Mouse (Mus musculus): ENCODE results near the gene Agtpbp1. TPM values are rescaled to one million over a fixed set of nuclear protein-coding genes. Genes with fewer than 3 reads are reported as not detected.

Agtpbp1 gene
- total RNA-seq, 2 experiments from 2014 or later = 30.8 to 31.2 TPM

GRCm38 (mm10) chr13:59580954-59581353 is 4.1 kb downstream of the Agtpbp1 start:
- DNase-seq (ENCODE audit: low spot score in 2 of 2) = no peak

GRCm38 (mm10) chr13:59572549-59572948 is 12.5 kb downstream of the Agtpbp1 start:
- no peak for DNase-seq (ENCODE audit: low spot score in 2 of 2)

GRCm38 (mm10) chr13:59571107-59571506 is 13.9 kb downstream of the Agtpbp1 start:
- DNase-seq (ENCODE audit: low spot score in 2 of 2) = no peak

- no peak for DNase-seq (ENCODE audit: low spot score in 2 of 2)
These were observed 19.0 kb downstream of the Agtpbp1 start for GRCm38 (mm10) chr13:59565945-59566520.

DNA sequence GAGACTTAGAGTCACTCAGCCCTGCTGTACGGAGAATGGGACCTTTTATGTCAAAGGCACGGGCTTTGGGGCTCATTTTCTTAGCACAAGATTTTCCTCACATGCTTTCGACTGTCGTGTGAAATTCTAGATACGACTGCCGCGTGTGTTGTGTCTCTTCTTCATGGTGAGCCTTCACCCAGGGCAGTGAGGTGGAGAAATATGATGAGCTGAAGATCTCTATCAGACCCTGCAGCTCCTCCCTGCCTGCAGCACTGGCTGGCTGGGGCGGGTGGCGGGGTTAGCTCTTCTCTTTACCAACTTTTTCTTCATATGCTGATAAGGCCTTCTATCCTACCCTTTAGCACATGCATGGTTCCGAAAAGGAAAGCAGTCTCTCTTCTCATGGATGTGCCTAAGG is 20.1 kb downstream of the Agtpbp1 start:
- DNase-seq (ENCODE audit: low spot score in 2 of 2) = no peak

- no peak for DNase-seq (ENCODE audit: low spot score in 2 of 2)
These were observed 20.5 kb downstream of the Agtpbp1 start for GRCm38 (mm10) chr13:59564505-59564904.

DNA sequence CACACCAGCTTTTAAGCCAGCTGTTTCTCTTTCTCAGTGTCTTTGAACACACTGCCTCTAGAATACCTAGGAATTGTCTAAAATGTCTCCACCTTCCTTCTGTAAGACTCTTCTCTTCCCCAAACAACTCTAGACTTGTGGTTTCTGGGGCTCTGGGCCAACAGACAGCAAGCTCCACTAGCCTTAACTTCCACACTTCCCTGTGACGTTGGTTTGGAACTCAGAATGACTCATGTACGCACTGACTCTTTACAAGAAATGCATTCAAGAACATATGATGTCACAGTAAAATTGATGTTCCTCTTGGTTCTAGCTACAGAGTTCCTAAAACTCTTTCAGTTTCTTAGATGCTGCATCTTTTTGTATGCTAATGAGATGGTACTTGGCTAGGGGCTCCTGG is 22.6 kb downstream of the Agtpbp1 start:
- DNase-seq (ENCODE audit: low spot score in 2 of 2) = no peak

DNA sequence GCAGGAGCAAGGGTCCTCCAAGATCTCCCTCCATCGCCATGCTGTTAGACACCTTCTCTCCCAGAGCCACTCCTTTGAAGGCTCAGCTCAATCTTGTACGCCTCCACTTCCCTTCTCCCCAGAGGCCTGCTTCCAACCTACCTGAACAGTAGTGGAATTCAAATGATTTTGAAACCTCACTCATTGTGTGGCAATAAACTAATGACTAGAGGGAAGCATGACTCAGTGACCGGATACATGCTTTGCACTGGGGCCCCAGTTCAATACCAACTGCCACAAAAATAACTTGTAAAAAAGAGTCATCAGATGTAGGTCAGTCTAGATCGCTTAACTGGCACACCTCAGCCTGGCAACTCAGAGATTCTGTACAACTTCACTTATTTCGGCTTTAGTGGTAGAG is 26.3 kb downstream of the Agtpbp1 start:
- no peak for DNase-seq (ENCODE audit: low spot score in 2 of 2)

DNA sequence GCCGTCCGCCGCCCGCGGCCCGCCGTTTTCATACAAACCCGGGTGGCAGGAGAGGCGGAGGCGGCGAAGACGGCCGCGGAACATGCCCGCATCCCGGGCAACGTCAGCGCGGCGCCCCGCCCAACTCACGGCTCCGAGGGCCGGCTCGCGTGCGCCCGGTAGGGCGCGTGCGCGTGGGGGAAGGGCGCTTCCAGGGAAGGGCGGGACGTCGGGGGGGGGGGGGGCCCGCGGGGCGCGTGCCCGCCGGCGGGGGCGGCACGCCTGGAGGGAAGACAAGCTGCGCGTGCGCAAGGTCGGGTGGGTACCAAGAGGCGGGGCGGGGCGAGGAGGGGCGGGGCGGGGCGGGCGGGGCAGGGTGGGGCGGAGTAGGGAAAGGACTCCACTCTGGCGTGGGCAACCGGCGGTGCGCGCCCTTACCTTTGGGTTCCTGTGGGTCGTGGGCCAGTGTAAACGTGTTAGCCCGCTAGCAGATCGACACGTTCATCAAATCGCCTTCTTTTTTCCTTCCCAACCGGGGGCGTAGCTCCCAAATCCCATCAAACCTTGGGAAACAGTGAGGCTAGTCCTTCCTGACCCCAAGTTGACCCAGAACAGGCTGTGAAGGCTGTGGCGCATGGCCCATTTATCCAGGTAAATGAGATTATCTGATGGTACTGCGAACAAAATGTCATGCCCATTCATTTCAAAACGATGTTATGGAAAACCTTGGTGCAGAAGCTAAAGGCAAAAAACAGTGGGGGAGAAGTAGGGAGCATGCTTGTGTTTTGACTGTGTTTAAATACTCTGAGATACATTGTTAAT is 27.6 kb downstream of the Agtpbp1 start:
- peak; percentile 78 to 87 for DNase-seq (ENCODE audit: low spot score in 2 of 2)

DNA sequence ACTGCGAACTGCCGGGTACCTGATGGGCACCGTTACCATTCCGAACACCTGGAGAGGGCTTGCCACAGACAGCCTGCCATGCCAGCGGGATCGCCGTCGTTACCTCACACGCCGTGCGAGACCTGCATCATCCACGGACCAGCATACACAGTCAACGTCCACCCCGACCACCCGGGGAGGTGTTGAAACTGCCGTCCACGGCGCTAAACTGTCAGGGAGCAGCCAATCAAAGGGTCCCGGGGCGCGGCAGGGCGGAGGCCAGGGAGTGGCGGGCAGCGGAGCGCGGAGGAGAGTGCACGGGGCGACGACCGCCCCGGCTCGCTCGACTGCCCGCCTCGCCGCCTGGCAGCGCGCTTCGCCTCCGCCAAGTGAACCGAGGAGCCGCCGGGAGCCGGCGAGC is 28.4 kb downstream of the Agtpbp1 start:
- DNase-seq (ENCODE audit: low spot score in 2 of 2) = peak; percentile 36 to 59

DNA sequence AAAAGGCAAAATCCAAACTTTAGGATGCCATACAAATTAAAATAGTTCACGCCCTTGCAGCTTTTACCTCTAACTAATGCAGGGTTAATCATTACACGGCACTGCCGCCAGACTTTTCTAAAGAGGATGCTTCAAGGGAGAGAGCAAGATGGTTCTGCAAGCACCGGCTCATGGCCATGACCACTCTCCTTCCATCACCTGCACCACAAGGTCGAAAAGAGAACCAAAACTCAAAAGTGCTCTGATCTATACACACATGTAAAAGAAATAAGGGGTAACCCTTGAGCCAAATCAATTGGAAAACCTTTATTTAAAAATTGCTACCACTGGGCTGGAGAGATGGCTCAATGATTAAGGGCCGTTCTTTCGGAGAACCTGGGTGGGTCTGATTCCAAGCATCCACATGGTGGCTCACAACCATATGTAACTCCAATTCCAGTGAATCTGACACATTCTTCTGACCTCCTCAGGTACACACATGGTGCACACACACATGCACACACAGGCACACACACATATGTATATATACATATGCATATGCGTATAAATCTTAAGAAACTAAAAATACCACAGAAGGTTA is 29.3 kb downstream of the Agtpbp1 start:
- no peak for DNase-seq (ENCODE audit: low spot score in 2 of 2)

DNA sequence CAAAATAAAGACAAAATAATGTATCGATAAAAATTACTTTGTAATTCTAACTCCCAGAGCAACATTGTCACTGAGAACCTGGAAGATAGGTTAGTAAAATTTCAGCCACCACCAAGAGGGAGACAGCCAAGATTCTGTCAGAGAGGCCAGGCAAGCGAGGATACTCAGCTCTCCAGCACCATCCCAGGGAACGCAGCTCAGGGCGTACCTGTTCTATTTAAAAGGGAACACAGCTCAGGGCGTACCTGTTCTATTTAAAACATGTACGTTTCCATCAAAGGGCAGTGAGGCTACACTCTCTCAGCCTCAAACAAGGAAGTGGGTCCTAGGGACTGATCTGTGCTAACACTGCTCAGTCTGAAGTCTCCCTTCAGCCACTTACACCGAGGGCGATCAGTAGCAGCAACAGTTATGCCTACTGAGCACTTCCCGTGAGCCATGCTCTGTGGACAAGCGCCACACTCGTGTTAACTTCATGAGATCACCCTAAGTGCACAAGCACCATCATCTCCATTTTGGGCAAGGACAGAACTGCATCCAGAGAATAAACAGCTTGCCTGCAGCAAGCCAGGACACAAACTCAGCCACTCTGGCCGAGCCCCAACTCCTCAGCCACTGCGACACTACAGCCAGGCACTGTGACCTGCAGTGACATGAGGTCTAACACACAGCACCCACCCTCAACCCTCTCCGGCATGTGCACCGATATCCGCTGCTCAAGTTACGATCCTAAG is 30.1 kb downstream of the Agtpbp1 start:
- no peak for DNase-seq (ENCODE audit: low spot score in 2 of 2)

- DNase-seq (ENCODE audit: low spot score in 2 of 2) = no peak
These were observed 32.3 kb downstream of the Agtpbp1 start for GRCm38 (mm10) chr13:59552751-59553150.

DNA sequence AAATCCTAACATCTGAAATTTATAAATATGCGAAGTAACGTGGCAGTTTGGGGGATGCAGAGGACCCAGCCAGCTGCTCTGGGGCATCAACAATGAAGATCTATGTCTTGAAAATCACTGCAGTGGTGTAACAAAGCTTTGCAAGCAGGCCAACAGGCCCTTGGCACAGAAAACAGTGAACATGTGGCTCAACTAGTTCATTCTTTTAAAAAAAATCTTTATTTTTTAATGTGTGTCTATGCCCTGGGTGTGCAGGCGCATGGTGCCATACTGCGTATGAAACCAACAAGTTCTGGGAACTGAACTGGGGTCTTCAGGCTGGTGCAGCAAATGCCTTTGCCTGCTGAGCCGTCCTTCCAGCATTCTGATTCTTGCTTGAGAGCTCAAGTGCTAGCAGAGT is 32.7 kb downstream of the Agtpbp1 start:
- no peak for DNase-seq (ENCODE audit: low spot score in 2 of 2)

- no peak for DNase-seq (ENCODE audit: low spot score in 2 of 2)
These were observed 35.7 kb downstream of the Agtpbp1 start for GRCm38 (mm10) chr13:59549318-59549798.

- DNase-seq (ENCODE audit: low spot score in 2 of 2) = peak in 1 of 2 experiments; percentile 14
These were observed 37.3 kb downstream of the Agtpbp1 start for GRCm38 (mm10) chr13:59547716-59548115.

DNA sequence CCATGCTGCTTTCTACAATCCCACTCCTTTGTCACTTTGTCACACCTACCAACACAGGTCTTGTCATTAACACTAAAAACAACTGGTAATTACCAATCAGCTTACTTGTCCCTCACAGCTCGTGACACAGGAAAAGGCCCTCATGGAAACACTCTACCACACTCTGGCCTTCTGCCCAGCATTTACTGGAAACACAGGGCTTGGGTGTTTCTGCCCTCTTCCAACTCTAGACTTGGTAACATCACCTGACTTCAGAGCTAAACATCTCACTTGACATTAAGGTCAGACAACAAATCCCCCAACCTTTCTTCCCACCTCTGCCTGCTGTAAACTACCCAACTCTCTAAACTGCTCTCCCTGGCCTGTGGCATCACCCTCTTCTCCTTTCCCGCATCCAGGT is 37.9 kb downstream of the Agtpbp1 start:
- DNase-seq (ENCODE audit: low spot score in 2 of 2) = no peak

- DNase-seq (ENCODE audit: low spot score in 2 of 2) = no peak
These were observed 42.6 kb downstream of the Agtpbp1 start for GRCm38 (mm10) chr13:59542411-59542810.

GRCm38 (mm10) chr13:59540030-59540429 is 45.0 kb downstream of the Agtpbp1 start:
- no peak for DNase-seq (ENCODE audit: low spot score in 2 of 2)

GRCm38 (mm10) chr13:59538661-59539060 is 46.4 kb downstream of the Agtpbp1 start:
- DNase-seq (ENCODE audit: low spot score in 2 of 2) = no peak

DNA sequence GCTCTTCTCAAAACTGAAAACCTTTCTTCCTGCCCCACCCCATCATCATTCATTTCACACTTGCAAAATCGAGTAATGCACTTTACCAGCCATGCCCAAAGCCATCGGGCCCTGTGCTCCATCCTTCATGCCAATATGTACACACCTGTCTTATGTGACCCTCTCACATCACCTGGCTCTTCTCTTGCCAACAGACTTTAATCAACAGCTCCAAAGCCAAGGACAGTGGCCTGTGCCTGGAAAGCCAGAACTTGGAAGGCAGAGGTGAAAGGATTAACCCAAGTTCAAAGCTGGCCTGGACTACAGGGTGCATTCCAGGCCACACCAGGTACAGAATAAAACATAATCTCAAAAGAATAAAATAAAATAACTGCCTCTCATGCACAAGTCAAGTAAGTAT is 48.4 kb downstream of the Agtpbp1 start:
- no peak for DNase-seq (ENCODE audit: low spot score in 2 of 2)

DNA sequence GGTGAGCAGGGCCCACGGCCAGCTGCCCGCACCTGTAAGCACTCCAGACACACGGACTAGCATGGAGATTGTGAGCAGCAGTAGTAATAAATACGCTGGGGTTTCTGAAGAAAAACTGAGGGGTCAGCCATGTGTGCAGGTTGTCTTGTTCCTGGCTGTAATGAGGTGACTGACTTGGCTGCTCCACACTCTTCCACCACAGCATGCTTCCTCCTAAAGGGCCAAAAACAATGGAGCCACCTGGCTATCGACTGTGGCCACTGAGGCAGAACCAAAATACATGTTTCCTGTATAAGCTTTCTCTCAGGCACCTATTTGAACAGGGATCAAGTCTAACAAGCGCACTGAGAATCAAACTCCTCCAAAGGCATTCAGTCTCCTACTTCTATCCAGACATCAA is 49.3 kb downstream of the Agtpbp1 start:
- DNase-seq (ENCODE audit: low spot score in 2 of 2) = no peak
